Mouse (Mus musculus) right cerebral cortex, postnatal 36 days (tissue): ENCODE data around the gene Adgrd1.

Source experiments
- DNase-seq, 2 experiments: peaks; one replicate each; pipeline ENCODE4 v3.0.0; 2022; ENCODE audit warnings: low spot score in 2 of 2, mixed read lengths in 1 of 2

The Adgrd1 gene

DNA sequence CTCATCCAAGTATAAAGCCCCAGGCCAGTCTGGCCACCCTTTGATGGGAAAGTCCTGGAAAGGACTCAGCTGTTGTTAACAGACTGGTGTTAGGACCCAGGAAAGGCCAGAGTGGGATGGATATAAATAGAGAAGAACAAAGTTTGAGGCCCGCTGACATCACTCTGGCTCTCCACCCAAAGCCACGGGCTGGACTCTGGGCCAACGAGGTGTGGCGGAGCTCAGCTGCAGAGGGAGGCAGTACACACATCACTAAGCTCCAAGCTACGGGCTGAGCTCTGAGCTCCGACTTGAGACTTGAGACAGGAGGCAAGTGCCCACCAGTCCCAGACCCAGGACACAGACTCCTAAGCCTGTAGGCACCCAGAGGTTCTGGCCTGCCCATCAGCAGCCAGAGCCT is at the start of gene Adgrd1:
Adgrd1 (plus strand) TSS at position 240 of the 400 bp plus-strand sequence.
- DNase-seq = no peak

DNA sequence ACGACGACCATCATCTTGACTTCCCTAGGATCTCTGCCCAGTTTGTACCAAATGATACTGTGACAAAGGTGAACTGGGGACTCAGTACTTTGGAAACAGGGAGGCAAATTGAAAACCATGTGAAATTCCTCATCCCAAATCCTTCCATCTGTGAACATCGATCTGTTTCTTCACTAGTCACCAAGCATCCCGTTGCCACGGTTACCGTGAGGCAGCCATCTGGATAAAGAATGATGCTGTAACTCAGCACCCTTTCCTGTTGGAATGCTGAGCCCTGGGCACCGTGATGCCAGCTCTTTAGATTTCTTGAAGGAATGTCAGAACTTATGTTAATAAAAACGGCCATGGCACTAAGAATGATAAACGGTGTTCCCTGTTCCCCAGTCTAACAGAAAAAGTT is 47.2 kb upstream of the Adgrd1 start:
- DNase-seq = peak; percentile 52 to 72

DNA sequence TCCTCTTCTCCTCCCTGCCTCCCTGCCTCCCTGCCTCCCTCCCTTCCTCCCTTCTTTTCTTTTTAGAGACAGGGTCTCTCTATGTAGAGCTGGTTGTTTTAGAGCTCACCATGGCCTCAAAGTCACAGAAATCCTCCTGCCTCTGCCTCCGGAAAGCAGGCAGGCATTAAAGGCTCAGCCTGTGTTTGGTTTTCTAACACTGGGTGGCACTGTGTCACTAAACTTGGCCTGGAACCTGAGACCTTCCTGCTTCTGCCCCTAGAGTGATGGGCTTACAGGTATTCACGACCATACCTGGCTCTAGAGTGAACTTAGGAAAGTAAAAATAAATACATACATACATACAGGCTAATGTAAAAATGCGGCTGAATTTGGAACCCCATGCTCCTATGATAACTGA is 44.6 kb upstream of the Adgrd1 start:
- no peak for DNase-seq

DNA sequence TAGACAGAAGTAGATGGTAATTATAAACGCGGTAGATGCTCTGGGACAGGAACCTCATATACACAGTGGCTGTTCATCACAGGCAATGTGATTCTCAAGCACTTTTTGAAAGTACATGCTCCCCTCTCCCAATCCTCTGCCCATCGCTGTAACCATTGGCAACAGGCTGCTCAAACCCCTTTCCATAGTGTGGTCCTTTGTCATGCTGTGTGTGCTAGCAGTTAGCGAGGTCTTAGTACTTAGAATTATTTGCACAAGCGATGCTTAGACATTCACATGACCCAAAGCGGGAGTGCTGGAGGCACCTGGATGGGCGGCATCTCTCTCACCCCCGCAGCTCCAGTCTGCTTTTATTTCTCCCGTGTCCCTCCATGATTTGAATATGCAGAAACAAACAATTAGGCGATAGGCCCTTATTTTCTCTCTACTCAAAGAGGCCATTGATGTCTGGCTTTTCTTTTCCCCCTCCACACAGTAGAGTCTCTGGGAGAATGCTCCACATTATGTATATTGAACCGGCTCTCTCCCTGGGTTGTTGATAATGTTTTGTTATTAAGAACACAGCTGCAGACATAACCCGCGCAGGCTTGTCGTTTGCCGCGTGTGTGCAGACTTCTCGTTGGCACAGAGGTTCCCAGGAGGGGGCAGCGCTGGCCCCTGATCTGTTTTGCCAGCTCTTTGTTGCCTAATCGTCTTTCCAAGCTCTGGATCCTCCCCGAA is 43.8 kb upstream of the Adgrd1 start:
- DNase-seq = no peak

DNA sequence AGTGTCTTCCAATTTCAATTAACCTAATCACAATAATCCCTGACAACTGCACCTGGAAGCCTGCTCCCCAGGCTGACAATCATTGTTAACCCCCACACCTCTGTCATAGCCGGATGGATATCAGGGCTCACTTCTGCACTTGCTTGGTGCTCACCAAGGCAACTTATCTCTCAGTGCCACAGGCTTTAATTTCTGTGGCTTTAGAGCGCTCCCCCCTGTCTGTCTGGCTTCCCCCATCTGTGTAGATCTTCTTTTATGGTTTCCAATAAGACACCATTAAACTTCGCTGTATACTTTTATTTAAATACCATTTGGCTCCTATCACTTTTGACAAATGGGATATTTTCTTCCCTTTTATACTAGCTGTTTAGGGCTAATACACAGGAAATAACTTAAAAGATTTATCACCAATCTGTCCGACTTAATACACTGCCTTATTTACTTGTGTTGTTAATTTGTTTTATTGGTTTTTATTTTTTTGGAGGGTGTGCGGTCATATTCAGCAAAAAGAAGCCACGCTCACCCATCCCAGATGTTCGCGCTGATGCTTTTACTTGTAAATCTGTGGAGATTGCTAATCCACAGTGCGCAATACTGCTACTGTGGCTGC is 41.8 kb upstream of the Adgrd1 start:
- no peak for DNase-seq

DNA sequence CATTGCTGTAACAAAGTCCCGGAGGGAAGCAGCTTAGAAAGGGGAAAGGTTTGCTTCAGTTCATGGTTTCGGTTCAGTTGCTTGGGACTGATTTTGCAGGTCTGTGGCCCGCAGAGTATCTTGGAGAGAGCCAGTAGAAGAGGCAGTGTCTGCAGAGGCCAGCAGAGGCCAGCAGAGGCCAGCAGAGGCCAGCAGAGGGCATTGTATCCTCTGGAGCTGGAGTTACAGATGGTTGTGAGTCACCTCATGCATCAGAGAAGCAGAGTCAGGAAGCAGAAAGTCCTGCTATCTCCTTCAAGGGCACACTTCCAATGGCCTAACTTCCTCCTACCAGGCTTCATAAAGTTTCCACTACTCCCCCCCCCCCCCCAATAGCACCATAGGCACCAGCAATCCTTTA is 37.4 kb upstream of the Adgrd1 start:
- DNase-seq = no peak

DNA sequence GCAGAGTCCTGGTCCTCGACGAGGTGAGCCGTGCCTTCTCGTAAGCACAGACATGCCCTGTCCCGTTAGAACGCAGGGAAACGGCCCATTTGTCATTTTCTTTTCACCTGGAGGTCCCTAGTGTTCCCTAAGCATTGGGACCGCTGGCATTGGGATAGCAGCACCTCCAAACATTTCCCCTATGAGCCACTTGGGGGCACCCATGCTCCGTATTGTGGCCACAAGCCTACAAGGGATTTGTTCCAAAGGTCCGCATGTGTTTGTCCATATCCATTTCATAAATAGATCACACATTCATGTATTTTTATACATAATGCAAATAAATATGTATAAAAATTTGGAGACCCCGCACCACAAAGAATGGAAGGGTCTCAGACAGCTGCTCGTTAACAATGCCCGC is 35.0 kb upstream of the Adgrd1 start:
- DNase-seq = peak; percentile 55 to 59

DNA sequence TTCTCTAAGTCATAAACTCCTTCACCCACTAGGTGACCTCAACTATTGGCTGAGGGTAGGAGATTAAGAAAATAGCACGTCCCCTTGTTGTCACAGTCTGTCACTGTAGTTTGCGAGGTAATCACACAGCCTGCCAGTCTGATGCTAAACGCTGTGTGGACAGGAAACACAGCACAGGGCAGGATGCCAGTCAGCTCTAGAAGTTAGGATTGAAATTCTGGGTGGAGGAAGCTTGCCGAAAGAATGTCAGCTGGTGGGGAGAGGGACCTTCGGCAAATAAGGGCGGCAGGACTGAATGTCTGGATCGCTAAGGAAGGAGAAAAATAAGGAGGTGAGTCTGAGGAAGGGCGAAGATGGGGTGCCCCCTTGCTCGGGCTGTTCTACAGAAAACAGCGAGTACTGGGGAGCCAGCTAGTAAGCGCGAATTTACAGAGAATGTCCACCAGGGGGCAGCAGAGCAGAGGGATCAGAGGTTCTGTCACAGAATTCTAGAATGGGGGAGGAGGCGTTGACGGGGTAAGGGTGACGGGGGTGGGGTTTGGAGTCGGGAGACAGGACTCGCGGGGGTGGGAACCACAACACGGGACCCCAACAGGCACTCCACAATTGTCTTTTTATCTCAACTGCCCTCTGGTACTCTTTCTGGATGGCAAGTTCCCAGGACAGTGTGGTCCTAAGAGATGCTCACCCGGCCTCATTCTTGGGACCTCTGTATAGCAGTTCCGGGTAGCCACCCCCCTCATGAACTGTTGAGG is 33.3 kb upstream of the Adgrd1 start:
- DNase-seq = peak; percentile 60 to 67

DNA sequence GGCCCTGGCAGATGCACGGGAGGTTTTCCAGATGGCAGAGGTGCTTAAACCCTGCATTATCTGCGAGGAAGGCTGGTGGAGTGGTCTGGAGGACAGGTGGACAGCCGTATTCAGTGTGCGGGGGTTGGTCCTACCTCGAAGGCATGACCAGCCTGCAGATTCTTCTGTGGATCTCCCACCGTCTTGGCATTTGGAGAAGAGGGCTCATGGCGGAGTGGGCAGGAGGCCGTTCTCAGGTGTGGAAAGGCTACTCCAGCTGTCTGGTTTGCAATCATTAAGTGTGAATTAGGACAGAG is 32.8 kb upstream of the Adgrd1 start:
- no peak for DNase-seq

DNA sequence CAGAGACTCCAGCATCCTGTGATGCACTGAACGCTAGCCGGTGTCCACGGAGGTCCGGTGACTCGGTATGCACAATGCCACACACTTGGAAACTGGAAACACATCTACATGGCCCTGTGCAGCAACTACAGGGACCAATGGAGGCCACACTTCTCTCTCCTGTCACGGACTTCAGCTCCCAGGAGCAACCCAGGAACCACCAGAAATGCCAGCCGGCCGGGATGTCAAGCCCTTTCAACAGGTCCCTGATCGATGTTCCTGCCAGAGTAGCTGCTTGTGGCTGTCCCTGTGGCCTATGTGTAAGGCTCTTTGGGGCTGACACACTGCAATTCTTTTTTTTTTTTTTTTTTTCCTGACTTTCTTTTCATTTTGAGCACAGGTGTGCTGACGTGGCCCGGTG is 32.4 kb upstream of the Adgrd1 start:
- no peak for DNase-seq

DNA sequence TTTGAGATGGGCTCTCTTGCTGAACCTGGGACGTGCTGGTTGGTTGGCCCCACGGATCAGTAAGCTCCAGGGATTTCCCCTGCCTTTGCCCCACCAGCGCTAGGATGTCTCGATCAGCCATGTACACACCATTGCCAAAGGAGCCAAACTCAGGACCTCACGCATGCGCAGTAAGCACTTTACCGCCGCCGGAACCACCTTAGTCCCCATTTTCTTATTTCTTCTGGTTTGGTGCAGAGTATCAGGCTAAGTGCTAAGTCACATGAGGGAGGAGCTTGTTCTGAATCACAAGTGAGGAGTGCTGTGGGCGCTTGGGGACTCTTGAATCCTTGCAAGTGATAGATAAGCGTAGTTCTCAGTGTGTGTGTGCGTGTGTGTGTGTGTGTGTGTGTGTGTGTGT is 31.2 kb upstream of the Adgrd1 start:
- no peak for DNase-seq

DNA sequence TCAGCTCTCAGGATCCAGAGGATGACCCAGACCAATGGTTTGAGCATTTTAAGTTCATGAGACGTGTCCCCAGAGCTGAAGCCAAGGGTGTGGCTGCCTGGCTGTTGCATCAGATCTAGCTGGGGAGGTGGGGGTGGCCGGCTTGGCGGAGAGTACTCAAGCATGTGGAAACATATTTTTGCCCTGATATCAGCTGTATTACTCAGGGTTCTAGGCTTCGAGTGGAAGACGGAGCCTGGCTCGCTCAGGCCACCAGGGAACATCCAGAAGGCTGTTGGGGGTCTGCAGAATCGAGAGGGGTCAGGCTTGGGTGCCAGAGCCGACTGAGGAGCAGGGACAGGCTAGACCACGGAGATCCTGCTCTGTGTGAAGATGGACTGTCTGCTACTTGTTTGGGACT is 30.6 kb upstream of the Adgrd1 start:
- no peak for DNase-seq

DNA sequence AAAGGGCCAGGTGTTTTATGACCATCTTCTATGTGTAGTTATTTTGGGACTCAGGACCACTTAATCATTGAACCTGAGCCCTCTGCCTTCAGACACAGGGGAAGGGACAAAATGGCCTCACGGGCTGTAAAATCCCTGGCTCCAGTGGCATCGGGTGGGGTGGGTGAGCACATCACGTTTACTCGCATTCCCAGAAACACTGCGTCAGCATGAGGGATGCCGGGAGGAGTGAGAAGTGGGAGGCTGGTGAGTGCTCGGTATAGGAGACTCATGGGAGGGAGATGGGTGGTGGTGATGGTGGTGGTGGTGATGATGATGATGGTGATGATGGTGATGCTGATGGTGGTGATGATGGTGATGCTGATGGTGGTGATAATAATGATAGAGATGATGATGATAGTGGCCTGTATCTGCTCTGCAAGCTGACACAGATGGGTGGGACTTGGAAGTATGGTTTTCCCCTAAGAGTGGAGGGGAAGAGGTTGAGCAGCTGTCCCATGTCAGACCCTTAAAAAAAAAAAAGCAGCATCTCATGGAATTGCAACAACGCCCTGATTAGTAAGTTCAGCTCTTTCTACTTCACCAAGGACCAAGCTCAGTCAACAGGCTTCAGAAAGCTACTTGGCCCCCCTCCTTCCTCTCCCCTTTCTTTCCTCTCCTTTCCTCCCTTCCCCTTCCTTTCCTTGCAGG is 29.9 kb upstream of the Adgrd1 start:
- DNase-seq = no peak

DNA sequence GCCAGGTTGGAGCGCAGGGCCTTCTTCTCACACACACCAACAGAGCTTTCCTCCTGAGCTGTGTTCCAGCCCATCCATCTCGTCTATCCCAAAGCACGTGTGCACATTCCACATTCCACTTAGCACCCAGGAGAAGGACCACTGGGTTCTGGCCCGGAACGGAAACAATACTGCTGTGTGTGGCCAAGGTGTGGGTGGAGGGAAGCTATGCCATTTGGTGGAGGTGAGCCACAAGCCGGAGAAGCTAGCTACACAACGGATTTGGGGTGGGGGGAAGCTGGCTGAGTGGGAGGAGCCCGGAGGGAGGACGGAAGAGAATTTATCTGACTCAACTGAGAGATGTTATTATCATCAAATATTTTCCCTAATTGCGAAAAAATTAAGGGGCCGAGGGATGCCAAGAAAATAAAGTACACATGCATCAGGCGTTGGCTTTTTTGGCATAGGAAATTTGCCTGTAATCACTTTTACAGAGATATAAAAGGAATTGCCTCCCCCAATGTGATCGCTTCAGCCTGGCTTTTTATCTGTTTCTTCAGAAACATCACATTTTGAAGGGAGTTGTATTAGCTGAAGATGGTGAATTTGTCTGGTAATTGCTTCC is 29.2 kb upstream of the Adgrd1 start:
- DNase-seq = no peak

DNA sequence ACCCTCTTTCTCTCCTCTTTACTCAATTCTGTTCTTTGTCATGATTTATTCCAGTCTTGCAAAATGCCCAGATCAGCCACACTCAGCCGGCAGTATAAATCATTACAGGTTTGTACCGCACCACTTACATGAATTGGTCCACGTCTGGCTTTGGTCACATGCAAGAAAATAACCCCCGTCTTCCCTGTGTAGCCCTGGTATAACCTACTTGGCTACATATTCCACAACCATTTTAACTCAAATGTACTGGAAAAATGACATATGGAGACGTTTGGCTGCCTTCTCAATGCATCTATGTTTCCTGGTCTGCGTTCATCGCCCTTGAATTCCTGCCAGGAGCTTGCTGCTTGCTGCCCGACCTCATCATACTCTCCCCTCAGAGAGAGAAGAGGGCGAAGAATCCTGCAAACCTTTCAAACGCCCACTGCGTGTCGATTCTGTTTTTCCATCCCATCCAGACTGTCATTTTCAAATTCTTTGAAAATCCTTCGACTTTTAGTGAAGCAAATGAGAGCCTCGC is 24.7 kb upstream of the Adgrd1 start:
- DNase-seq = no peak

DNA sequence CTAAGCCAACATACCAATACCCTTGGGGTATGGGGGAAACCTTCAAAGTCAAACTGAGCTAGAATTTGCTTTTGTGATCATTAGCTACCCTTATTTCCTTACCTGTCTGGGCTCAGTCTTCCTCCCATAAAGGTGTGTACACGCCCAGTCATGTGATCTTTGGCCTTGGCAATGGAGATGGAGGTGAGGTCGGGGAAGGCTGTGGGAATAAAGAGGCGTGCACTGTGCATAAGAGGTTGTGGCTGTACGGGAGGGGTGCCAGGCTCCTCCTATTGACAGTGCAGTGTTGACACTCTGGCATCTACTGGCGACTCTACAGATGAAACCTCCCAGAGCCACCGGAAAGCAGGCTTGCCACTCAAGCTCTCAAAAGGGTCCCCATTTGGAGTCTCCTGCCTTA is 23.1 kb upstream of the Adgrd1 start:
- DNase-seq = no peak

DNA sequence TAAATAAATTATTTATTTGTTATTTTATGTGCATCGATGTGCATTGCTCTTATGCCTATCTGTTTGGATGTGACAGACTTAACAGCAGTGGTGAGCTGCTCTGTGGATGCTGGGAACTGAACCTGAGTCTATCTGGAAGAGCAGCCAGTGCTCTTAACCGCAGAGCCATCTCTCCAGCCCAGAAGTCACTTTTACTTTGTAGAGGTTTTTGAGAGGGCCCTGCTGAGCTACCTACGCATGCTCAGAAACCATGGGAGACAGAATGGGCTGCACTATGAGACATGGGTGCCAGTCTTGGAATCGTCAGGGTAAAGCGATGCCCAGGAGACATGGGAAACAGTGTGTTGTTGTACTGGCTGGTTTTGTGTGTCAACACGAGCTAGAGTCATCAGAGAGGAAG is 20.5 kb upstream of the Adgrd1 start:
- DNase-seq = no peak

DNA sequence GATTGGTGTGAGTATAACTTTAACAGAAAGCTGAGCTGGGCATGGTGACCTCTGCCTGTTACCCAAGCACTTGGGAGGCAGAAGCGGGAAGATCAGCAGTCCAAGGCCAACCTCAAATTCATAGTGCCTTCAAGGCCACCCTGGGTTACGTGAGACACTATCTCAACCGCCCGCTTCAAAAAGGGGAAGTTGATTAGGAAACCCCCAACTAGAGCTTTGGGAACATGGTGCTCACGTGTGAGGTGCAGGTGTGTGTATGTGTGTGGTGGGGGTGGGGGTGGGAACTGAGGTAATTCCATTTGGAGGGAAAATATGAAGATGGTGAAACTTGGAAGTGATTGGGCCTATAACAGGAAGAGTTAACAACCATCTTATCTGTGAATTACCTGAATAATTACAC is 19.3 kb upstream of the Adgrd1 start:
- no peak for DNase-seq

DNA sequence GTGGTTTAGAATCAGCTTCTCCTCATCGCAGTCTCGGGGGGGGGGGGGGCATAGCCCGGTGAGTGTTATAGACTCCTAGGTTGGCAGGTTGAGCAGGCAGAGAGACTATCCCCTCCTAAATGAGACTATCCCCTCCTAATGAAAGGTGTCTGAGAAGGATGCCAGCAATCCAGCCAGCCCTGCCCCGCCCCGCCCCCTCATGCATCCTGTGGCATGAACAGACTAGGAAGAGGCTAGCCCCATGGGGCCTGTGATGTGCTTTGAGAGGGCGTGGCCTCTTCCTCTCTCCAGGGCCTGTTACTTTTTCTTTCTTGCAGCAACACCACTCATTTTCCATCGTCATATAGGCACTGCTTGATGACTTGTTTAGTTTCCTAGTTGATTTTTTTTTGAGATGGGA is 15.0 kb upstream of the Adgrd1 start:
- no peak for DNase-seq

DNA sequence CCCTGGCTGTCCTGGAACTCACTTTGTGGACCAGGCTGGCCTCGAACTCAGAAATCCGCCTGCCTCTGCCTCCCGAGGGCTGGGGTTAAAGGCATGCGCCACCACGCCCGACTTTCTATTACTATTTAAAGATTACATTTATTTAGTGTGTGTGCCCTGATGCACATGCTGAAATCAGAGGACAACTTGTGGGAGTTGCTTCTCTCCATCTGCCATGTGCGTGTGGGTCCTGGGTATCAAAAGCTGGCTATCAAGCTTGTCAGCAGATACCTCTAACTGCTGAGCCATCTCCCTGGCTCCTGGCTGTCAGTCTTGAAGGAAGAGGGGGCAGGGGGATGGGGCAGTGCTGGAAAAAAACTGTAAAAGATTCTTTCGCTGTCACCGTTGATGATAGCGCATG is 11.4 kb upstream of the Adgrd1 start:
- no peak for DNase-seq

DNA sequence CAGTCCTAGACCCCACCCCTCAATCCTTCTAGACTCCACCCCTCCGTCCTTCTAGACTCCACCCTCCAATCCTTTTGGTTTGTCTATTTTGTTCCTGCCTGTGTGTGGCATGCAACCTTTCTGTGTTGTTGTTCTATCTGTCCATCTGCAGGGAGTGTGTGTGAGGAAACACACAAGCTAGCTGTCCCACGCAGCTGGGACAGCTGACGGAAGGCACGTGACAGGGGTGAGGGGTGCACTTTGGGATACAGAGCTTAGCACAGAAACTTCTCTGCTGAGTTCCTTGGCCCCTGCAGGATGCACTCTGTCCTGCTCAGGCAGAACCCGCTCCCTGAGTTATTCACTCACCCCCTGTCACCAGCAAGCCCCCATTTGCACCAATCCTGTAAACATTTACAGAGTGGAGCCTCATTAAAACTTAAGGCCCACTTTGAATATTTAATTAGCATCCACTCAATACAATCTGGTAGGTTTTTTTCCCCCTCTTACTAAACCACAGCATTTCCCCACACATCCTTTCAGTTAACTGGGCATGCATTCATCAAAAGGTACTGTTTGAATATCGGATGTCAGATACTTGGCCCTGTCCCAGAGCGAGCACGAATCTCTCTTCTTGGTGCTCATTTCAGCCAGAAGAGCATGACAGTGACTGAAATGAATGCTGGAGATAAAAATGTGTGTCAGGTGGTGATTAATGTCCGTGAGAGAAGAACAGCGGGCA is 4.0 kb upstream of the Adgrd1 start:
- no peak for DNase-seq
